Mouse (Mus musculus) forebrain, embryonic 11.5 days (tissue): ENCODE data around the gene Sun2. TPM values are rescaled to one million over a fixed set of nuclear protein-coding genes. Genes with fewer than 3 reads are reported as not detected.

Experiments
- ATAC-seq: fragments of 200-750 bp; cut with Nextera tagmentation; replicated peaks from 2 replicates; pipeline ENCODE4 v1.8.0; 2017; ENCODE audit warnings: moderate TSS enrichment; ENCODE audit not compliant: low FRiP score
- DNase-seq: peaks from one replicate; pipeline ENCODE4 v3.0.0-alpha.2; 2017; ENCODE audit warnings: low spot score
- H3K27ac ChIP-seq: fragments of 300-500 bp; sonication (generic); 2 replicates; pipeline ENCODE4 v1.5.1; 2014; ENCODE audit warnings: low read depth, low read length
- H3K27me3 ChIP-seq: fragments of 300-500 bp; sonication (generic); 2 replicates; pipeline ENCODE4 v1.6.1; 2014; ENCODE audit warnings: mild to moderate bottlenecking, low read length, mixed read lengths; ENCODE audit not compliant: control insufficient read depth, insufficient read depth
- H3K36me3 ChIP-seq: fragments of 300-500 bp; sonication (generic); 2 replicates; pipeline ENCODE4 v1.6.1; 2014; ENCODE audit warnings: mild to moderate bottlenecking, low read length, moderate library complexity, mixed read lengths; ENCODE audit not compliant: control insufficient read depth, insufficient read depth
- H3K4me1 ChIP-seq: fragments of 300-500 bp; sonication (generic); replicated peaks from 2 replicates; pipeline ENCODE4 v1.6.1; 2014; ENCODE audit warnings: low read length, mixed read lengths; ENCODE audit not compliant: control insufficient read depth, insufficient read depth
- H3K4me2 ChIP-seq: fragments of 300-500 bp; sonication (generic); 2 replicates; pipeline ENCODE4 v1.6.1; 2014; ENCODE audit warnings: low read depth, mild to moderate bottlenecking, low read length, moderate library complexity, mixed read lengths; ENCODE audit not compliant: severe bottlenecking
- H3K4me3 ChIP-seq: fragments of 300-500 bp; sonication (generic); 2 replicates; pipeline ENCODE4 v1.5.1; 2014; ENCODE audit warnings: low read depth, low read length
- H3K9ac ChIP-seq: fragments of 300-500 bp; sonication (generic); 2 replicates; pipeline ENCODE4 v1.6.1; 2014; ENCODE audit warnings: low read length
- H3K9me3 ChIP-seq: fragments of 300-500 bp; sonication (generic); 2 replicates; pipeline ENCODE4 v1.6.1; 2016; ENCODE audit warnings: low read length, mixed read lengths; ENCODE audit not compliant: control insufficient read depth
- WGBS: fragments of 180-500 bp; shearing (Covaris S2); extraction: QIAGEN DNeasy Blood & Tissue Kit; methylation state at CpG from one replicate; pipeline ENCODE4 v1.1.7; 2014; 5-methylcytosine and 5-hydroxymethylcytosine counted together
- polyA plus RNA-seq: library from polyadenylated mRNA; unstranded; fragments of >200 nt; fragmentation: Nextera tagmentation; extraction: Ambion mirVana; gene quantifications from 2 replicates; pipeline ENCODE4 v1.2.1, GENCODE M21; 2014

The Sun2 gene
- polyA plus RNA-seq, 1 experiment from 2014 or later: 4.3 TPM

DNA sequence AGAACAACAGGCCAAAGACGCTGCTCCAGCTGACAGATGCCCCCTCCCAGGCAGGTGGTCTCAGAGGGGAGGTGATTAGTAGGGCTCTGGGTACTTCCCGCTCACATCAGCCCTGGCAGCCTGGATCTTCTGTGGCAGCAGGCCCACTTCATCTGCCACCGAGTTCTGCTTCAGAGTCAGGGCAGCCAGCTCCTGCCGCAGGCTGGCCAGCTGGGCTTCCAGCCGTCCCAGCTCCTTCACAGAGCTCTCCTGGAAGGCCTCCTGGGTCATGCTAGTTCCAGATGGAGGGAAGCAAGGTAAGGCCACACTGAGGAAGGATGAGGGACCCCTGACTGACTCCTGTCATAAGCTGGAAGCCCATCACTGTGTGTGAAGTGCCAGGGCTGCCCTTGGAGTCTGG lies 14.0 kb downstream of the Sun2 start:
- Histone ChIP-seq H3K4me3 (no peak overlapping the region), H3K4me1 (no peaks in the 10 kb centered on the region), H3K36me3 (no peaks in the 10 kb centered on the region; the same call in 1 of the 2 replicates), H3K27ac (no peak overlapping the region), H3K27me3 (no peaks in the 10 kb centered on the region), H3K9ac (no peak overlapping the region), H3K9me3 (no peaks in the 10 kb centered on the region), H3K4me2 (no peak overlapping the region)
- WGBS: 64% methylated on average over 5 of the region's 5 CpGs
- ATAC-seq: no peak
- no peak for DNase-seq

DNA sequence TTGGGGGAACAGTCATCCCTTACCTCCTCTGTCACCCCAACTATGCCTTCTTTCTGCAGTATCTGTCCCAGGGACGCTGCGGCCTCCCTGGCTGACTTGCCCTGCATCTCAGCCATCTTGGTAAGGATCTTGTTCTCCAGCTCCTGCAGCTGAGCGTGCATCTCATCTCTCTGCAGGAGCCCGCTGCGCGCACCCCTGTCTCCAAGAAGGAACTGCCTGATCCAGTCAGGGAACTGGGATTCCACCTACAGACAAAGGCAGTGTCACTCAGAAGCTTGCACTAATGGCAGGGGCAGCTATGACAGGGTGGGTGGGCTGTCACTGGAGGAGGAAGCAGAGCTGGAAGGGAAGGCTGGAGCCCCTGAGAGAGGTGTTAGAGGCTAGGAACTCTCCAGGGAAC lies 14.5 kb downstream of the Sun2 start:
- Histone ChIP-seq H3K4me2 (no peak overlapping the region), H3K9me3 (no peaks in the 10 kb centered on the region), H3K27ac (no peak overlapping the region), H3K36me3 (no peaks in the 10 kb centered on the region; the same call in 1 of the 2 replicates), H3K4me1 (no peaks in the 10 kb centered on the region), H3K27me3 (no peaks in the 10 kb centered on the region), H3K4me3 (no peak overlapping the region), H3K9ac (no peak overlapping the region)
- DNase-seq: no peak
- WGBS: 82% methylated on average over 6 of the region's 6 CpGs
- ATAC-seq: no peak

DNA sequence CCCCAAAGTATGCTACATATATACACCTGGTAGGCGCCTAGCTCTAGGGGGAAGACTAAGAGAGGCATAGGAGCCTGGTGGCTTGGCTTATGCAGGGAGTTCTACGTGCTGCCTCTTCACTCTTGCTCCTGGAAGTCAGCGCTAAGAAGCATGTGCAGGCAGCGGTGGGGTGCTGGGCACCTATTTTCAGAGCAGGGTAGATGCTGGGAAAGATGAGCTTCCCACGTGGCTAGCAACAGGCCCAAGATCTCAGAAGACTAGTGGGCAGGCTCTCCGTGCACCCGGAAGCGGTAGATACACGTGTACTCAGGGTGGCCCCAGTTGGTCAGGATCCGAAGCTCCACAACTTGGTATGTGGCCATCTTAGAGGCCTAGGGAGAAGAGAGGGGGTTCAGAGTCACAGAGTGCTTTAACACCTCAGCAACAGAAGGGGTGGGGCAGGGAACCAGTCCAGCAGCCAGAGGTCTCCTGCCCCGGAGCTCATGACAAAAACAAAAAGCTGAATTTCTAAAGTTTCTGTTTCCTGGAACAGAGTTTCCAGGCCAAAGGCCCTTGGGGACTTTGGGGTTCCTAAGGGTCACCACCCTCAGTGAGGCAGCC lies 17.0 kb downstream of the Sun2 start:
- Histone ChIP-seq H3K9ac (no peak overlapping the region), H3K9me3 (no peaks in the 10 kb centered on the region), H3K4me2 (no peak overlapping the region), H3K4me3 (no peak overlapping the region), H3K4me1 (no peaks in the 10 kb centered on the region), H3K27ac (no peak overlapping the region), H3K27me3 (no peaks in the 10 kb centered on the region), H3K36me3 (no peaks in the 10 kb centered on the region; the same call in 1 of the 2 replicates)
- no peak for ATAC-seq
- WGBS: 91% methylated on average over 11 of the region's 11 CpGs
- no peak for DNase-seq

DNA sequence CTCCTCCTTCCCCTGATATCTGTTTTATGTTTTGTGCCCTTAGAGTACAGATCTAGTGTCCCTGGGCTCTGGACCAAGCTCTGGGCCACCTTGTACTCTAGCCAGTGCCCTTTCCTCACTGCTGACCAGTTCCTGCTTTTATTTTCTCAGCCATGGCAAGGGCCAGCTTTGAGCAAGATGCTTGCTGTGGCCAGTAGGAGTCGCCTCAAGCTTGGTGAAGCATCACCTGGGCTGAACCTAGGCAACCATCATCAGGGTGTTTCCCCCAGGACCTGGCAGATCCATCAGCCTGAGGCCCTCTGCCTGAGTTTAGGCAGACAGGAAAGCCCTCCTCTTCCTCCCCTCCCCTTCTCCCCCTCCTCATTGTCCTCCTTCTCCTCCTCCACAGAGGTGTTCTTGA lies 18.9 kb downstream of the Sun2 start:
- no peak overlapping the region for H3K27ac ChIP-seq
- H3K9ac ChIP-seq: no peak overlapping the region
- H3K36me3 ChIP-seq: peaks cover 2% of the 10 kb centered on the region; the same call in 1 of the 2 replicates
- H3K27me3 ChIP-seq: no peaks in the 10 kb centered on the region
- H3K4me2 ChIP-seq: no peak overlapping the region
- H3K4me3 ChIP-seq: no peak overlapping the region
- H3K9me3 ChIP-seq: no peaks in the 10 kb centered on the region
- no peaks in the 10 kb centered on the region for H3K4me1 ChIP-seq
- DNase-seq: no peak
- ATAC-seq: no peak
- WGBS: 24% methylated on average over 1 of the region's 1 CpGs

DNA sequence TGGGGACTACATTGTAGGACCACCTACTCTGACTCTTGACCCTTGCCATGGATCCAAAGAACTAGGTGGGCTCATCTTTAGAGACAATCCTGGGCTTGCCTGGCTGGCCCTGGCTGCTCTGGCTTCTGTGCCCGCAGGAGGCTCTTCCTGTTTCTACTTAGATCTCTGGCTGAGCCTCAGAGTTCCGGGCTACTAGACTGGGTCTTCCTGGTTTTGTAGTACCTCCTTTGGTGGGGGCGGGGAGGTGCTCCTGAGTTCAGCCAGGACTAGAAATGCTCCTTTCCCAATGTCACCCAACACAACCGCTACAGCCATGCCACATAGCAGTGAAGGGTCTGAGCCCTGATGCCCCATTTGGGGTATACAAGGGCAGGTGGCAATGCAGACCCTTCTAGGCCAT lies 21.5 kb downstream of the Sun2 start:
- DNase-seq: no peak
- ATAC-seq: no peak
- Histone ChIP-seq H3K36me3 (peaks cover 6% of the 10 kb centered on the region; the same call in 1 of the 2 replicates), H3K27ac (no peak overlapping the region), H3K4me3 (no peak overlapping the region), H3K27me3 (no peaks in the 10 kb centered on the region), H3K9me3 (no peaks in the 10 kb centered on the region), H3K4me2 (no peak overlapping the region), H3K9ac (no peak overlapping the region), H3K4me1 (no peaks in the 10 kb centered on the region)
- WGBS: 91% methylated on average over 4 of the region's 4 CpGs

DNA sequence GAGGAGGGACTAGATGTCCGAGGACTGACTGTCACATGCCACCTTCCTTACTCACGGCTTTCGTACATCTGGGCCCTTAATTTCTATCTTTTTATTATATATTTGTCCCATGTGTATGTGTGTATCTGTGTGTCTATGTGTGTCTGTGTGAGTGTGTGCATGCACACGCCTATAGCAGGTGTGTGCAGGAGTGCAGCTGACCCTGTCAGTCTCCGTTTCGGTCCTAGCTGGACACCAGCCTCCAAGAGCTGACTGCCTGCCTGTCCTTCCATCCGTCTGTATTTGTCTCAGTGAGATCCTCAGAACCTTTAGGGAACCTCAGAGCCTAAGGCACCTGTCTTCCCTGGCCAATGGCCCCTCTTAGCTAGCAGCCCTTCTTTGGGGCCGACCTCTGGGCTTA lies 22.1 kb downstream of the Sun2 start:
- Histone ChIP-seq H3K4me1 (no peaks in the 10 kb centered on the region), H3K4me3 (no peak overlapping the region), H3K9me3 (no peaks in the 10 kb centered on the region), H3K36me3 (peaks cover 6% of the 10 kb centered on the region; the same call in 1 of the 2 replicates), H3K27me3 (no peaks in the 10 kb centered on the region), H3K4me2 (no peak overlapping the region), H3K27ac (no peak overlapping the region), H3K9ac (no peak overlapping the region)
- 94% methylated on average over 8 of the region's 8 CpGs for WGBS
- ATAC-seq: no peak
- no peak for DNase-seq

DNA sequence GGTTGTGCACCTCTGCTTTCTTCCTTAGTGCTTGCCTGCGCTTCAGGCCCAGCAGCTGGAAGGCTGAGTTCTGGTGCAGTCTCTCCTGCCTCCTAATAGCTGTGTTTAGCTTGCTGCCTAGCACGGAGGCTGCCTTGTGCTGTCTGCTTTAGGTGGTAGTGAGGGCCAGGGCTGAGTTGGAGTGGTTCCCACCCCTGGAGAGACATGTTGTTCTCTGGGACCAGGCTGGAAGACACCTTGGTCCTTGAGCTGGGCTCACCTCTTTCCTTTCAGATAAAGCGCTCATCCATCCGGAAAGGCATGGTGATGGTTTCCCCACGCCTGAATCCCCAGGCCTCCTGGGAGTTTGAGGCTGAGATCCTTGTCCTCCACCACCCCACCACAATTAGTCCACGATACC lies 25.6 kb downstream of the Sun2 start:
- no peak for DNase-seq
- Histone ChIP-seq H3K9me3 (no peaks in the 10 kb centered on the region), H3K36me3 (peaks cover 12% of the 10 kb centered on the region; the same call in 1 of the 2 replicates), H3K27ac (no peak overlapping the region), H3K9ac (no peak overlapping the region), H3K4me2 (no peak overlapping the region), H3K4me1 (no peaks in the 10 kb centered on the region), H3K4me3 (no peak overlapping the region), H3K27me3 (no peaks in the 10 kb centered on the region)
- 80% methylated on average over 6 of the region's 6 CpGs for WGBS
- no peak for ATAC-seq

DNA sequence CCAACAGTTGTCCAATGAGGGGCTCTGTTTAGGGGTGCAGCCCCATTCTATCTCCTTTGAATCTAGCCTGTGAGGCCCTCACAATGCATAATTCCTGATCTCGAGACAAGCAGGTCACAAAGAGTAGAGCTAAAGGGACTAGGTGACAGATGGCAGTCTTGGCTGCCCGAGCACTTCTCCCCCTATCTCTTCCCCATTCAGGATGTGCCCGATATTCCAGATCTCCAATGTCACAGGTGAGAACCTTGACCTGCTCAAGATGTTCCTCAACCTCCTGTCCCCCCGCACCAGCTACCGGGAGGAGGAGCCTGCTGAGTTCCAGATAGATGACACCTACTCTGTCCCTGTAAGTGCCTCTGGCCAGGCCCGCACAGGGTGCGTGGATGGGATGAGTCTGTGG lies 26.7 kb downstream of the Sun2 start:
- no peaks in the 10 kb centered on the region for H3K4me1 ChIP-seq
- H3K36me3 ChIP-seq: peaks cover 12% of the 10 kb centered on the region; the same call in 1 of the 2 replicates
- no peak overlapping the region for H3K4me2 ChIP-seq
- no peak for ATAC-seq
- no peak overlapping the region for H3K9ac ChIP-seq
- no peaks in the 10 kb centered on the region for H3K27me3 ChIP-seq
- no peak overlapping the region for H3K27ac ChIP-seq
- 97% methylated on average over 7 of the region's 7 CpGs for WGBS
- no peak for DNase-seq
- no peaks in the 10 kb centered on the region for H3K9me3 ChIP-seq
- no peak overlapping the region for H3K4me3 ChIP-seq

DNA sequence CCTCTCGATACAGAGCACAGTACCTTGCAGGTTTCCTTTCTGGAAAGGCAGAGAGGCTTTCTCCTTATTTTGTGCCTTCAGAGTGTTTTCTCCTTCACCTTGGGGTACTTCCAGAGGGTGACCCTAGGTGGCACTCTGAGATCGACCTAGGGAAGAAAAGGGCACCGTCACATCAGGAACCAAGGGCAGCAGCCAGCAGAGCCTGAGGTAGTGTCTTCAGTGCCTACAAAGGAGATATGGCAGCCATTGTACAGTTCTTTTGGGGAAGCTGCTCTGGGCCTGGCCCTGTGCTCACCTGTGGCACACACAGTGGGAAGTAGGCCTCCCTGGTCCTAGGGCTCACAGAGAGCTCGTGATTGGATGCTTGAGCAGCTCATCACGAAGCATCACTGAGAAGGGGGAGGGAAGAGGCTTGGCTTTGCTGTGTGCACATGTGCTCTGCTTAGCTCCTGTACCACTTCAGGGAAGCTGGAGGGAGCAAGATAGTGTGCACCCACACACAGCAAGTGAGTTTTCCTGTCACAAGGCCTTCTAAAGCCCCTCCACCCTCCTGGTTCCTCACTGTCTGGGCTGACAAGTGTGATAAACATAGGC lies 34.0 kb downstream of the Sun2 start:
- no peak for DNase-seq
- ATAC-seq: no peak
- H3K4me3 ChIP-seq: no peak overlapping the region
- no peaks in the 10 kb centered on the region for H3K4me1 ChIP-seq
- no peak overlapping the region for H3K9ac ChIP-seq
- WGBS: 92% methylated on average over 5 of the region's 5 CpGs
- H3K4me2 ChIP-seq: no peak overlapping the region
- peaks cover 7% of the 10 kb centered on the region; the same call in 1 of the 2 replicates for H3K36me3 ChIP-seq
- H3K27me3 ChIP-seq: no peaks in the 10 kb centered on the region
- no peaks in the 10 kb centered on the region for H3K9me3 ChIP-seq
- H3K27ac ChIP-seq: no peak overlapping the region
